Mouse (Mus musculus): ENCODE measurements around the gene Huwe1. TPM values are rescaled to one million over a fixed set of nuclear protein-coding genes. Genes with fewer than 3 reads are reported as not detected.

Gene Huwe1
- total RNA-seq, 2 experiments from 2014 or later: 95.2 to 101 TPM

DNA sequence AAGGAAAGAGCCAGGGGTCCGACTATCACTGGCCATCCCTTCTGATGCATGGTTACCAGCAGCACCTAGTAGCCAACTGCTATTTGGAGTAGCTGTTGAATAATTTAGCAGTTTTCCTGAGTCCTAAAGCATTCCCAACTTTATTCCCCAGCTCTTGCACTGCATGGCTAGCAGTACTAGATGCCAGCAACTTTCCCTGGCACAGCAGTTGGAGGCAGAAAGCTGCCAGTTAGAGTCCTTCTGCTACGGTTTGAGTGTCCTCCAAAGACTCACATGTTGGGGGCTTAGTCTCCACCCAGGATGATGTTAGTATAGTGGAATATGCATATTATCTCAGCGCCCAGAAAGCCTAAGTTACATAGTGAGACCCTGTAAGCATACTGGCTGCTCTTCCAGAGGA, 147.2 kb downstream of the Huwe1 start:
- ATAC-seq (replicated peaks; ENCODE audit: low FRiP score, poor library complexity, severe bottlenecking): no peak

DNA sequence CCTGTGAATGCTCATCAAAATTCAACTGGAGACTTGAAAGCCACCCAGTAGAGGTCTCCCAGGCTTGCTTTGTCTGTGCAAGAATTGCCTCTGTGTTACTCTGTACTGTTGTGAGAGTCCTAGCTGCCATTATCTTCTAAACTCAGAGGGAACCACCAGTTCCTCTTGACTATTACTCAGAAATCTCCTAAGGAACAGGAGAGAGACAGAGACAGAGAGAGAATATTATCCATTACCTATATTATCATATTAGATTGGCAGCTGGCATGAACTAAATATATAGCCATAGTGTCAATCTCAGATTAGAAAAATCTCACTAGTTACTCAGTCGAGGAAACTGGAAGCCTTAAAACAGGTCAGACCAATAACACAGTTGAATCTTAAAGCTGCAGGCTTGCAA, 149.6 kb downstream of the Huwe1 start:
- no peak for ATAC-seq (replicated peaks; ENCODE audit: low FRiP score, poor library complexity, severe bottlenecking)

DNA sequence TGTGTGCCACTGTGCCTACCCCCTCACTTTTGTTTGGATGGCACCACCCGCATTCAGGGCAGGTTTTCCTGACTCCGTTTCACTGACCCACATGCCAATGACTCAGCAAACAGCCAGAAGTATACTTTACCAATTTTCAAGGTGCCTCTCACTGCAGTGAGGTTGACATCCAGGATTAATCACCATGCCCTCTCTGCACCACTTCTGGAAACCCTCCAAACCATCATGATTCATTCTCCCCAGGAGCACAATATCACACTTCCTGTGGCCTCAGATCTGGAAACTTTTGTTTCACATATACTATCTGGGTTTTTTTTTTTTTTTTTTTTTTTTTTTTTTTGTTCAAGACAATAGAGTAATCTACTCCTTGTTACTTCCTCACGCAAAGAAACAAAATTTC, 150.6 kb downstream of the Huwe1 start:
- no peak for ATAC-seq (replicated peaks; ENCODE audit: low FRiP score, poor library complexity, severe bottlenecking)

Other genes starting within 250 kb of the Huwe1 start
- gene Hsd17b10, start 201.0 kb downstream of the Huwe1 start, total RNA-seq (2015; ENCODE audit: low replicate concordance): 35.6 and 47.2 TPM in 2 replicates
- 26.8 and 31.2 TPM in 2 replicates for gene Hsd17b10, start 201.0 kb downstream of the Huwe1 start, total RNA-seq (2017; ENCODE audit: low replicate concordance)
- 2.5 and 5.4 TPM in 2 replicates for gene Ribc1, start 215.5 kb downstream of the Huwe1 start, total RNA-seq (2015; ENCODE audit: low replicate concordance)
- 0.68 and 1.4 TPM in 2 replicates for gene Ribc1, start 215.5 kb downstream of the Huwe1 start, total RNA-seq (2017; ENCODE audit: low replicate concordance)
- gene Smc1a, start 215.6 kb downstream of the Huwe1 start, total RNA-seq (2015; ENCODE audit: low replicate concordance): 172 TPM in 2 replicates
- 304 and 351 TPM in 2 replicates for gene Smc1a, start 215.6 kb downstream of the Huwe1 start, total RNA-seq (2017; ENCODE audit: low replicate concordance)

Data from erythroid progenitor cell, adult 5-6 weeks (primary cell).